Mouse (Mus musculus) forebrain, embryonic 16.5 days (tissue): Measurements from ENCODE around the gene Bhmt2. TPM values are rescaled to one million over a fixed set of nuclear protein-coding genes. Genes with fewer than 3 reads are reported as not detected.

Experiments
- ATAC-seq: fragments of 200-750 bp; cut with Nextera tagmentation; 2 replicates; pipeline ENCODE4 v1.8.0; 2017; ENCODE audit warnings: mild to moderate bottlenecking, moderate library complexity
- H3K27ac ChIP-seq: fragments of 300-500 bp; sonication (generic); 2 replicates; pipeline ENCODE4 v1.5.1; 2014; ENCODE audit warnings: low read length, control low read depth
- H3K27me3 ChIP-seq: fragments of 300-500 bp; sonication (generic); replicated peaks from 2 replicates; pipeline ENCODE4 v1.6.1; 2014; ENCODE audit warnings: low read length; ENCODE audit not compliant: control insufficient read depth, insufficient read depth
- H3K36me3 ChIP-seq: fragments of 300-500 bp; sonication (generic); 2 replicates; pipeline ENCODE4 v1.6.1; 2014; ENCODE audit not compliant: control insufficient read depth, insufficient read depth
- H3K4me1 ChIP-seq: fragments of 300-500 bp; sonication (generic); replicated peaks from 2 replicates; pipeline ENCODE4 v1.6.1; 2014; ENCODE audit warnings: low read length; ENCODE audit not compliant: control insufficient read depth, insufficient read depth
- H3K4me2 ChIP-seq: fragments of 300-500 bp; sonication (generic); 2 replicates; pipeline ENCODE4 v1.6.1; 2014; ENCODE audit warnings: mild to moderate bottlenecking, low read length, control low read depth
- H3K4me3 ChIP-seq: fragments of 300-500 bp; sonication (generic); replicated peaks from 2 replicates; pipeline ENCODE4 v1.5.1; 2014; ENCODE audit warnings: mild to moderate bottlenecking, low read length, control low read depth
- H3K9ac ChIP-seq: fragments of 300-500 bp; sonication (generic); replicated peaks from 2 replicates; pipeline ENCODE4 v1.6.1; 2014; ENCODE audit warnings: low read depth, low read length, control low read depth
- H3K9me3 ChIP-seq: fragments of 300-500 bp; sonication (generic); 2 replicates; pipeline ENCODE4 v1.6.1; 2016; ENCODE audit warnings: low read length; ENCODE audit not compliant: control insufficient read depth
- WGBS: fragments of 180-500 bp; shearing (Covaris S2); extraction: QIAGEN DNeasy Blood & Tissue Kit; methylation state at CpG from one replicate; pipeline ENCODE4 v1.1.7; 2014; 5-methylcytosine and 5-hydroxymethylcytosine counted together
- polyA plus RNA-seq: library from polyadenylated mRNA; unstranded; fragments of >200 nt; fragmentation: Nextera tagmentation; extraction: Ambion mirVana; gene quantifications from 2 replicates; pipeline ENCODE4 v1.2.1, GENCODE M21; 2015

Bhmt2 gene
- polyA plus RNA-seq, 1 experiment from 2014 or later: 0.24 TPM

DNA sequence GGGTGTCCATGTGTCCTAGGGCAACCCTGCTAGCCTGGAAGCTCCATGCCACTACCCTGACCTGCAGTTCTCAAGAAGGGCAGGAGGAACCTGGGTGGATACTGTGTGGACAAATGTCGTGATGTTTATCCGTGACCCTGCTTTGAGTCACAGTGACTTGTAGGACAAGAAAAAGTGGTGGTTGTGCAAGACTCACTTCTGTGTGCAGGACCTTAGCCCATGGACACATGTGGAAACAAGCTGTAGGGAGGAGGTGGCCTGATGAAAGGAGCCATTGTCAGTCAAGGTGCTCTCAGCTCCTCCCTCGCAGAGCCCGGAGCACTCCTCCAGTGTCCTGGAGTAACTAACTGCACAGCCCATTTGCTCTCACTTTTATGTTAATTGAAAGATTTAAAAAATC lies 31.6 kb upstream of the Bhmt2 start:
- H3K27me3 ChIP-seq: no peaks in the 10 kb centered on the region
- H3K4me3 ChIP-seq: no peak overlapping the region
- no peak for ATAC-seq
- no peak overlapping the region for H3K27ac ChIP-seq
- H3K4me2 ChIP-seq: no peak overlapping the region
- no peaks in the 10 kb centered on the region for H3K4me1 ChIP-seq
- no peaks in the 10 kb centered on the region for H3K36me3 ChIP-seq
- no peaks in the 10 kb centered on the region for H3K9me3 ChIP-seq
- 84% methylated on average over 4 of the region's 4 CpGs for WGBS
- no peak overlapping the region for H3K9ac ChIP-seq

DNA sequence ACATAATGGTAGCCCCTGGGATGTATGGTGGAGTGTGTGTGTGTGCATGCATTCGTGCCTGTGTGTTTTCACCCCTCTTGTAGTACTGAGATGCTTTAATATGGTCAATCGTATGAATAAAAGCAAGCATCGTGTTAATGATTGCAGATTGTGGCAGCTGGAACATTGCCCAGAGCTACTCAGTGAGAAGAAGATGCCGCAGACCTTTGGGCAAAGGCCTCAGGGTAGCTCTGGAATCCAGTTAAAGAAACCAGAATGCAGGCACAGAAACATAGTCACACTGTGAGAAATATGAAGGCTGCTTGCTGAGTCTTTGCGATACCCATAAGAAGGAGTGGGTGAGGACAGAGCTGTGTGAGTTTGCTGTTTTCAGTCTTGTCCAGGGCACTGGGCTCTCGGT lies 24.8 kb upstream of the Bhmt2 start:
- Histone ChIP-seq H3K27me3 (no peaks in the 10 kb centered on the region), H3K36me3 (no peaks in the 10 kb centered on the region), H3K4me1 (no peaks in the 10 kb centered on the region), H3K27ac (no peak overlapping the region), H3K4me3 (no peak overlapping the region), H3K4me2 (no peak overlapping the region), H3K9ac (no peak overlapping the region), H3K9me3 (no peaks in the 10 kb centered on the region)
- WGBS: 48% methylated on average over 6 of the region's 6 CpGs
- ATAC-seq: no peak

DNA sequence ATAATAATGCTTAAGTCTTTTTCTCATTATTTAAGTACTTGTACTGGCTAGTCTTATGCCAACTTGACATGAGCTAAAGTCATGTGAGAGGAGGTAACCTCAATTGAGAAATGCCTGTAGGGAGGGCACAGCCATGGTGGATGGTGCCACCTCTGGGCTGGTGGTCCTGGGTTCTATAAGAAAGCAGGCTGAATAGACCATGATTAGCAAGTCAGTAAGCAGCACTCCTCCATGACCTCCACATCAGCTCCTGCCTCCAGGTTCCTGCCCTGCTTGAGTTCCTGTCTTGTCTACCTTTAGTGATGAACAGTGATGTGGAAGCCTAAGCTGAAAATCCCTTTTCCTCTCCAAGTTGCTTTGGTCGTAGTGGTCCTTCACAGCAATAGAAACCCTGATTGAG lies 16.7 kb upstream of the Bhmt2 start:
- Histone ChIP-seq H3K36me3 (no peaks in the 10 kb centered on the region), H3K27me3 (no peaks in the 10 kb centered on the region; the same call in 1 of the 2 replicates), H3K4me3 (no peak overlapping the region), H3K27ac (no peak overlapping the region), H3K4me1 (no peaks in the 10 kb centered on the region), H3K9me3 (no peaks in the 10 kb centered on the region), H3K4me2 (no peak overlapping the region), H3K9ac (no peak overlapping the region)
- ATAC-seq: no peak
- 83% methylated on average over 1 of the region's 1 CpGs for WGBS

DNA sequence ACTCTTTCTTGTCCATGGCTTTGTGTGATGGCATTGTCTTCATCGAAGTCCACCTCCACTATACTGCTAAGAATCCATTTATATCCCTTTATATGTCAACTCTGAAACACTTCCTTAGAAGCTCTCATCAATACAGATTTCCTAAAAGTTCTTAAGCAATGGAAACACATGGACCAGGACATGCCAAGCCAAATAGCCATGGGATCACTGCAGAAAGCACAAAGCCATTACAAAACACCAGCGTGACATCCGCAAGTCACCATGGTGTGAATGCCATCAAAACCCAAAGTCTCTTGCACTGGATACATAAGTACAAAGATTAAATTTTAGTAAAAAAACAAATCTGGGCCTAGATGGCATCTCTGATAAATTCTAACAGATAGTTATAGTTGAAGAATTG lies 15.5 kb upstream of the Bhmt2 start:
- Histone ChIP-seq H3K27ac (no peak overlapping the region), H3K9me3 (no peaks in the 10 kb centered on the region), H3K36me3 (no peaks in the 10 kb centered on the region), H3K27me3 (no peaks in the 10 kb centered on the region; the same call in 1 of the 2 replicates), H3K9ac (no peak overlapping the region), H3K4me2 (no peak overlapping the region), H3K4me1 (no peaks in the 10 kb centered on the region), H3K4me3 (no peak overlapping the region)
- WGBS: 94% methylated on average over 3 of the region's 3 CpGs
- no peak for ATAC-seq

DNA sequence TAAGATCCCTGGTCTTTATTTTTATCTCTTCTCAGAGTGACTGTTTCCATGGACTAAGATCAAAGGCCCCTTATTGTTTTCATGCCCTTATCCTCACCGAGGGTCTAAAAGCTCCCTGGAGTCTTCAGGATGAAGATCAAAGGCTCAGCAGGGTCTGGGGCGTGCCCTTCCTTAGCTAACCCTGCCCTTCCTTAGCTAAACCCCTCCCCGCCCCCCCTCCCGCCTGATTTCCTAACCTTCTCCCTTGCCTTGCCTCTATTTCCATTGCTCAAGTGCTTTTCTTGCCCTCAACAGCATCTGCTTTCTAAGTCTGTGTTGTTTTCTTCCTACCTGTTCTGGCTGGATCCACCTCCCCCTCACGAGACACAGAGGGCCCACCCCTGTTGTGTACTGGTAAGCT lies 13.2 kb upstream of the Bhmt2 start:
- no peaks in the 10 kb centered on the region for H3K4me1 ChIP-seq
- no peak overlapping the region for H3K27ac ChIP-seq
- H3K9me3 ChIP-seq: no peaks in the 10 kb centered on the region
- H3K36me3 ChIP-seq: no peaks in the 10 kb centered on the region
- H3K9ac ChIP-seq: no peak overlapping the region
- ATAC-seq: no peak
- WGBS: 6% methylated on average over 5 of the region's 5 CpGs
- no peak overlapping the region for H3K4me2 ChIP-seq
- no peak overlapping the region for H3K4me3 ChIP-seq
- no peaks in the 10 kb centered on the region; the same call in 1 of the 2 replicates for H3K27me3 ChIP-seq

DNA sequence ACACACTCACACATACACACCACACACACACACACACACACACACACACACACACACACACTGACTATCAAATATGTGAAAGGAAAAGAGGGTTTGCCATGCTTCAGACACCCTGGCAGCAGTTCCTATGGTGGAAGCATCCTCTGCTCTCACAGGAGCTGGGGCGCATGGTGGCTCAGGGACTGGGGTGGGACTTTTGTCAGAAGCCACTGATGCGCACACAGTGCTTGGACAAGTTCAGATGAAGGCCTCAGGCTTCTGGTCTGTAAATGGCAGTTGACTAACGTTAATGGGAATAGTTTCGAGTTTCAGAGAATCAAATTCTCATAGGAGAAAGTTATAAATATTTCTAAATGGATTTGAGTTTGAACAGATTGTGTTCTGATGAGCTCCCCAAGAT lies 11.1 kb upstream of the Bhmt2 start:
- no peaks in the 10 kb centered on the region; the same call in 1 of the 2 replicates for H3K27me3 ChIP-seq
- 69% methylated on average over 4 of the region's 4 CpGs for WGBS

DNA sequence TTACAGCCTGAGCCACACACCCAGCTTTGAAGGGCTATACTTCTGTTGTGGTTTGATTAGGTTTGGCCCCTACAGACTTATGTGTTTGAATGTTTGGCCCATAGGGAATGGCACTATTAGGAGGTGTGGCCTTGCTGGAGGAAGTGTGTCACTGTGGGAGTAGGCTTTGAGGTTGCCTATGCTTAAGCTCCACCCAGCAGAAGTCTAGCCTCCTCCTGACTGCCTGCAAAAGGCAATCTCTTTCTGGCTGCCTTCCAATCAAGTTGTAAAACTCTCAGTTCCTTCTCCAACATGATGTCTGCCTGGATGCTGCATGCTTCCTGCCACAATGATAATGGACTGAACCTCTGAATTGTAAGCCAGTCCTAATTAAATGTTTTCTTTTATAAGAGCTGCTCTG lies 9.2 kb upstream of the Bhmt2 start:
- no peak overlapping the region for H3K4me2 ChIP-seq
- H3K4me3 ChIP-seq: no peak overlapping the region
- H3K27ac ChIP-seq: no peak overlapping the region
- no peaks in the 10 kb centered on the region for H3K36me3 ChIP-seq
- no peaks in the 10 kb centered on the region for H3K9me3 ChIP-seq
- no peaks in the 10 kb centered on the region; the same call in 1 of the 2 replicates for H3K27me3 ChIP-seq
- H3K9ac ChIP-seq: no peak overlapping the region
- ATAC-seq: no peak
- no peaks in the 10 kb centered on the region for H3K4me1 ChIP-seq

More for the DNA sequence above, 11.1 kb upstream of the Bhmt2 start:
- no peaks in the 10 kb centered on the region for H3K9me3 ChIP-seq
- no peak overlapping the region for H3K4me3 ChIP-seq
- no peaks in the 10 kb centered on the region for H3K4me1 ChIP-seq
- no peak overlapping the region for H3K27ac ChIP-seq
- H3K9ac ChIP-seq: no peak overlapping the region
- H3K4me2 ChIP-seq: no peak overlapping the region
- no peak for ATAC-seq
- H3K36me3 ChIP-seq: no peaks in the 10 kb centered on the region

DNA sequence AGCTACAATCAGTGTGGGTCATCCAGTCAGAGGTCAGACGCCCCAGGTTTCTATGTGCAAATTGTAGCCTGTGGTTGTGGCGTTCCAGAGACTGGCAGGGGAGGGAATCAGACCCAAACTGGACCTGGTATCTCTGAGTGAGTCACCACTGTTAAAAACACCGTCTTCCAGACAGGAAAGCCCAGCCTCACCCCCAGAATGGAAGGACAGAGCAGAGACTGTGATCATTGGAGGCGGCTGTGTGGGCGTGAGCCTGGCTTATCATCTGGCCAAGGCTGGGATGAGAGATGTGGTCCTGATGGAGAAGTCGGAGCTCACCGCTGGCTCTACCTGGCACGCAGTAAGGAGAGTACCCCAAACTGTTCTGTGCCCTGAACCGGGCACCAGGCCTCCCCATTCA lies 2.8 kb upstream of the Bhmt2 start:
- H3K27ac ChIP-seq: no peak overlapping the region
- H3K4me2 ChIP-seq: no peak overlapping the region
- no peak overlapping the region for H3K4me3 ChIP-seq
- 84% methylated on average over 9 of the region's 9 CpGs for WGBS
- no peak overlapping the region for H3K9ac ChIP-seq
- no peaks in the 10 kb centered on the region for H3K9me3 ChIP-seq
- no peaks in the 10 kb centered on the region for H3K36me3 ChIP-seq
- peaks cover 9% of the 10 kb centered on the region for H3K27me3 ChIP-seq
- ATAC-seq: no peak
- no peaks in the 10 kb centered on the region for H3K4me1 ChIP-seq

DNA sequence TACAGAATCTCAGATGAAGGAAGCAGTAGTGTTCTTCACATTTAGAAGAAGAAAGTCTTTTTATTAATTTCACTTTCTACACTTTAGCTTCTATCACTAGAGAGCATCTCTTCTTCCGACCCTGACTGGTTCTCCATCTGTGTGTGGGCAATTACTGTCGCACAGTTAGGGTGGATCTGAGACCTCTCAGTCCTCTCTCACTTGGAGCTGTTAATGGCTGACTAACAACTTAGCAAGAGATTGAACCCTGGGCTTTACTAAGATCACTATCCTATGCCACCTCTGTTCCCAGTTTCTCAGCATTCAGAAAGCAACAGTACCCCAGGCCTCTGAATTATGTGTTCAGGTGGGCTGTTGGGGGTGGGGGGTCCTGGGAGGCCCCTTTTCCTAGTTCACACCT lies 806 bp downstream of the Bhmt2 start:
- Histone ChIP-seq H3K9me3 (no peaks in the 10 kb centered on the region), H3K4me1 (no peaks in the 10 kb centered on the region), H3K4me3 (no peak overlapping the region), H3K27ac (no peak overlapping the region), H3K9ac (no peak overlapping the region), H3K4me2 (no peak overlapping the region), H3K36me3 (no peaks in the 10 kb centered on the region), H3K27me3 (peaks cover 9% of the 10 kb centered on the region)
- ATAC-seq: no peak
- 79% methylated on average over 2 of the region's 2 CpGs for WGBS

DNA sequence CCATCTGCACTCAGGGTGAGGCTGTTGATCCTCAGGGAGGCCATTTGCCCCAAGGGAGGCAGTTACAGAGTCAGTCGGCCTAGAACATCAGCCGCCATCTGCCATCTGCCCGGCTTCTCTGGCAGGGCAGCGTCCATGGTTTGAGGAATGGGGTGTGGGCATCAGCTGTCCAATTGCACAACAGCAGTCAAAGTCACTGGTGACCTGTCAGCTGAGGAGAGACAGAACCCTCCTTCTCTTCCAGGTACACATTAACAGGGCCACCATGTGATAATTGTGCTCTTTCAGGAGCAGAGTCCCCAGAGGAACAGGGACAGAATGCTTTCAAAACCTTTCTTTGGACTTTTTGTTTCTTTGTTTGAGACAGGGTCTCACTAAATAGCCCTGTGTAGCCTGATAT lies 1.7 kb downstream of the Bhmt2 start:
- Histone ChIP-seq H3K9ac (no peak overlapping the region), H3K4me2 (no peak overlapping the region), H3K9me3 (no peaks in the 10 kb centered on the region), H3K27me3 (peaks cover 9% of the 10 kb centered on the region), H3K36me3 (no peaks in the 10 kb centered on the region), H3K27ac (no peak overlapping the region), H3K4me1 (no peaks in the 10 kb centered on the region), H3K4me3 (no peak overlapping the region)
- no peak for ATAC-seq
- 92% methylated on average over 4 of the region's 4 CpGs for WGBS
